Mouse (Mus musculus) ES-E14 (cell line): ENCODE data around the gene Abhd2.

ENCODE experiments used
- HCFC1 ChIP-seq: IDR thresholded peaks from 2 replicates; pipeline ENCODE4 v1.6.1; 2012; ENCODE audit warnings: low read length, inconsistent platforms, borderline replicate concordance; ENCODE audit not compliant: insufficient read depth
- MAFK ChIP-seq: IDR thresholded peaks from 2 replicates; pipeline ENCODE4 v1.6.1; 2014; ENCODE audit warnings: mild to moderate bottlenecking, low read depth, low read length, inconsistent platforms; ENCODE audit not compliant: insufficient read depth
- ZC3H11A ChIP-seq: IDR thresholded peaks from 2 replicates; pipeline ENCODE4 v1.6.1; 2012; ENCODE audit warnings: low read depth, mild to moderate bottlenecking, inconsistent platforms, low read length, borderline replicate concordance

DNA sequence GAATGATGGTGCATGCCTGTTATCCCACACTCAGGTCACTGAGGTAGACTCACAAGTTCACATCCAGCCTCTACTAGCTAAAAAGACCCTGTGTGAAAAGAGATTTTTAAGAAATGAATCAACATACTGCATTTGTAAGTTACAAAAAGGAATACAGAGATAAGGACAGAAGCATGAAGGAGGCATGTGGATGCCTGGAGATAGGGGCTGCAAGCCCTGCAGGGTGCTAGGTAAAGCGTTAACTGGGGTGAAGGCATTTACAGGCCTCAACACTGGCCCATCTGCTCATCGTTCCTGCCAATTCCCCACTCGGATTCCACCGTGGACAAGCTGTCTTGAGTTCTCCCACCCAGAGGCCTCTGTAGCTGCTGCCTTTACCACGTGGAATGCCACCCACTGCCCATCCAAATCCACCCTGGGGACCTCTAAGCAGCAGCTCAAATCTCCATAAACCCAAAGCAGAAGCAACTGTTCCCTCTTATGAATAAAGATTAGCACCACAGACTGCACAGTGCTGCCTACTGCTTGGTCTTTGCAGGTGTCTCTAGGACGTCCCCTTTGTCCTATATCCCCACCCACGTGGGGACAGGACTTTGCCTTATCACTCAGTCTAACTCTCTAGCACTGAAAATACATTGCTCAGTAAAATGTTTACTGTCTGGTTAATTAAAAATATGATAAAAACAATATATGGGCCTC is 5.2 kb upstream of the Abhd2 start:
- no peak for TF ChIP-seq HCFC1
- no peak for TF ChIP-seq ZC3H11A
- no peak for TF ChIP-seq MAFK
